Mouse (Mus musculus) C2C12 (cell line): ENCODE data around the gene Fam227a.

Experiments
- CEBPB ChIP-seq: IDR thresholded peaks from one replicate; pipeline ENCODE4 v1.6.1; 2011; ENCODE audit warnings: low read depth, mild to moderate bottlenecking, control low read depth, moderate library complexity
- CTCF ChIP-seq: IDR thresholded peaks from one replicate; pipeline ENCODE4 v1.5.1; 2011; ENCODE audit not compliant: control insufficient read depth, insufficient read depth, insufficient read length
- FOSL1 ChIP-seq: IDR thresholded peaks from one replicate; pipeline ENCODE4 v1.8.0; 2011; ENCODE audit warnings: mild to moderate bottlenecking, low read length; ENCODE audit not compliant: poor library complexity, insufficient read depth, severe bottlenecking
- MAX ChIP-seq: IDR thresholded peaks from one replicate; pipeline ENCODE4 v1.6.1; 2011; ENCODE audit warnings: mild to moderate bottlenecking, control low read depth
- MYOD1 ChIP-seq: IDR thresholded peaks from one replicate; pipeline ENCODE4 v1.6.1; 2011; ENCODE audit warnings: low read depth; ENCODE audit not compliant: control insufficient read depth, insufficient read length
- MYOG ChIP-seq: IDR thresholded peaks from one replicate; pipeline ENCODE4 v1.6.1; 2011; ENCODE audit not compliant: control insufficient read depth, insufficient read length; ENCODE audit errors: extremely low read depth
- USF1 ChIP-seq: IDR thresholded peaks from one replicate; pipeline ENCODE4 v1.6.1; 2011; ENCODE audit warnings: low read depth, mild to moderate bottlenecking, control low read depth, moderate library complexity

GRCm38 (mm10) chr15:79658531-79659375 is at the start of gene Fam227a, which contains the start of gene Cby1:
- TF ChIP-seq CTCF (no peak), MYOD1 (no peak), MYOG (no peak), FOSL1 (no peak), MAX (no peak), CEBPB (no peak), USF1 (no peak)
